Mouse (Mus musculus) frontal cortex, adult (tissue): ENCODE measurements around the gene Rps9.
A peak's percentile ranks its signal among the peaks of the same experiment; 100 is the strongest.
"Not testable (repeated sequence)": the region's sequence is repeated elsewhere in the genome, so short reads cannot be mapped to it uniquely, and the experiment has no call there.

Source experiments
- ATAC-seq: cut with Nextera tagmentation; 2 replicates; pipeline ENCODE4 v1.9.2; 2017; ENCODE audit warnings: mild to moderate bottlenecking, moderate library complexity, mixed read lengths; ENCODE audit not compliant: low TSS enrichment

The Rps9 gene

DNA sequence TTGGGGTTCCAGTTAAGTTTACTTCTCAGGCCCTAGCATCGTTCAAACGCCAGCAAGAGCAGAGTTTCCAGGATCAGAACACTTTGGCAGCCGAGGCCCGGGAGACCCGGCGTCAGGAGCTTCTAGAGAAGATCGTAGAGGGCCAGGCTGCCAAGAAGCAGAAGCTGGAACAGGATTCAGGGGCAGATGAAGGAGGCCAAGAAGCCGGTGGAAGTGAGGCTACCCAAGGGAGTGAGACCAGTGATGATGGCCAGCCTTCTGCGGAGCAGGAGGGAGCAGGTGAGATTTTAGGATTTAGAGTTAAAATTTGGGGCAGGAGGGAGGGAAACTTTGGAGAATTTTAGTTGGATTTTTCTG lies 8.9 kb upstream of the Rps9 start:
- ATAC-seq: not testable (repeated sequence)

DNA sequence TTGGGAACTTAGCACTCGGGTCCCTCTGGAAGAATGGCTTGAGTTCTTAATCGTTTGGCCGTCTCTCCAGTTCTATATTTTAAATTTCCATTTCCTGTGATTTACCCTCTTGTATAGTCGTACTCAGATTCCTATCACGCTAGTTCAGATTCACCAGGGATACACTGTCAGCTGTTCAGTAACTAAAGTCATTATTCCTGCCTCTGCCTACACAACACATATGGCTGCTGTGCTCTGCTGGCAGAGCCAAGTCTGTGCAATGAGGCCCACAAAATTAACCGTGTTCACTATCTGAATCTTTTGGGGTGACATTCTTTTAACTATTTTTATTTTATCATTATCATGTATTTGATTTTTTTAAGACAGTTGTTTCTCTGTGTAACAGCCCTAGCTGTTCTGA lies 5.3 kb upstream of the Rps9 start:
- ATAC-seq: peak; percentile 64; the same call in 1 of the 2 replicates

DNA sequence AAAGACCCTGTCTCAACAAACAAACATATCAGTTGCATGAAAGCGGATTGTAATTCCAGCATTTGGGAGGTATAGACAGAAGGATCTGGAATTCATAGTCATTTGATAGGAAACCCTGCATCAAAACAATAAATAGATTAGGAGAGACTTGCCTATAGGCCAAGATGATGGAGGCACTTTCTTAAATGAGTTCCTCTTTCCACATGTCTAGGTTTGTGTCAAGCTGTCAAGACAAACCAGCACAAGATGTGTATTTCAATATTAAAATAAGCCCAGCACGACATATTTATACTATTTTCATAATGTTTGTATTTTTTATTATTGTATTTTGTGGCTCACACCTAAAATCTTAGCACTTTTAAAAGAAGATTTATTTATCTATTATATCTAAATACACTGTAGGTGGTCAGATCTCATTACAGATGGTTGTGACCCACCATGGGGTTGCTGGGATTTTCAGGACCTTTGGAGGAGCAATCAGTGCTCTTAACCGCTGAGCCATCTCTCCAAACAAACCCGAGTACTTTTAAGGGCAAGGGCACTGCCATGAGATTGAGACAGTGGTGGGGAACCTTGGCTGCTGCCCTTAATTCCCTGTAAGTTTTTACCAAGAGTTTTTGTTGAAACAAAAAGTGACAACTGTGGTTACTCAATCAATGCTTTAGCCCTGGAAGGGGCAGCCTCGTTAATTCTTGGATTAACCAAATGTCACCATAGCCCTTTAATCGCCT lies 480 bp upstream of the Rps9 start:
- no peak for ATAC-seq

DNA sequence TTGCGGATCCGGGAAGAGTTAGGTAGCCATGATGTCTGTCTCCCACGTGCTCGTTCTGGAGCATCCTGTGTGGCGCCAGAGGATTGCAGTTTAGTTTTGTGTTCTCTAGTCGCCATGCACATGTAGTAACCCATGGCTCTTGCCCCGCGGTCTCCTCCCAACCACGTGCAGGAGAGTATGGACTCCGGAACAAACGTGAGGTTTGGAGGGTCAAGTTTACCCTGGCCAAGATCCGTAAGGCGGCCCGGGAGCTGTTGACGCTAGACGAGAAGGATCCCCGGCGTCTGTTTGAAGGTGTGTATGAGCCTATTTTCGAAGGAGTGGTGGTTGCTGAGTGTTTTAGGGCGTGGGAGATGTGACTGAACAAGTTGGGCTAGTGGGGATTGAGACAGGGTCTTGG lies 682 bp downstream of the Rps9 start:
- ATAC-seq: peak; percentile 62

DNA sequence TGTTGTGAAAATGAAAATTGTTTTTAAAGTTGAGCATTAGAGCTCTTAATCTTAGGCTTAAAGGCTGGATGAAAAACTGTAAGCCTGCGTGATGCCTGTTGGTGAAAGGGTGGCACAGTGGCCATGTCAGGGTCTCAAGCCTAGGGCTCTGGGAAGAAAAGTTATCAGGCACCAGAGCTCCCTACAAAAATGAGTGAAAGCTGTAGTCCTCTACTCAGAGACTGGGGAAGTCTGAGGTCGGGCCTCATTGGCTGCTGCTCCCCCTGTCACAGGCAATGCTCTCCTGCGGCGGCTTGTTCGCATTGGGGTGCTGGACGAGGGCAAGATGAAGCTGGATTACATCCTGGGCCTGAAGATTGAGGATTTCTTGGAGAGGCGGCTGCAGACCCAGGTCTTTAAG lies 1.7 kb downstream of the Rps9 start:
- ATAC-seq: not testable (repeated sequence)

DNA sequence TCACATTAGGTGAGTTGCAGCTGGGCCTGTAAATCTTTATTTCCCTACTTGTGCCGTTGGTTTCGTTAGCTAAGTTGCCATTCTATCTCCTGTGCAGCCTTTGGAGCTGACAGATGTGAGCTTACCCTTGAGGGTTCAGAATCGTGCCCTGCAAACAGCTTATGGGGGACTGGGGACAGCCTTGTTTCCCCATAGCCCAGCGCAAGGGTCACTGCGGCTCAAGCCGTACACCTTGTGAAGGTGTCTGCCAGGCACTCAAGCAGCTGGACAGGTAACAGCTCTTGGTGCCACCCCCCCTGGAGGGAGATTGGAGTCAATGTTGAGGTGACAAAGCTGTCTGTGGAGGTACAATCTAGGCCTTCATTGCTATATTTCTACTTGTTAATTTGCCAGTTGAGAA lies 2.1 kb downstream of the Rps9 start:
- ATAC-seq: no peak

DNA sequence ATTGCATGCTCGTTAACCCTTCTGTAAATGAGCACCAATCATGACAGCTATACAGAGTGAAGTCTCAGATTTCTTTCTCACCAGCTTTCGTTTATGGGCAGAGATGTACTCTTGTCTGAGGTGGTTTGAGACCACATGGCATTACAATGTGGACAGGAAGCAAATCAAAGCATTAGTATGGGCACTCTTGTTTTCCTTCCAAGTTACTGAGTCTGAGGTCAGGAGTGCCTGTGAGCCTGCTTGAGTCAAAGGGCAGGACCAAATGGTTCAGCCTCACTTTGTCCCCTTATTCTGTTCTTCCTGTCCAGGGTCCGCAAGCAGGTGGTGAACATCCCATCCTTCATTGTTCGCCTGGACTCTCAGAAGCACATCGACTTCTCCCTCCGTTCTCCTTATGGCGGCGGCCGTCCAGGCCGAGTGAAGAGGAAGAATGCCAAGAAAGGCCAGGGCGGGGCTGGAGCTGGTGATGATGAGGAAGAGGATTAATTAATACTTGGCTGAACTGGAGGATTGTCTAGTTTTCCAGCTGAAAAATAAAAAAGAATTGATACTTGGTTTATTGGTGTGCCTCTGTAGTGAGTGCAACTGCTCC lies 2.6 kb downstream of the Rps9 start:
- no peak for ATAC-seq

DNA sequence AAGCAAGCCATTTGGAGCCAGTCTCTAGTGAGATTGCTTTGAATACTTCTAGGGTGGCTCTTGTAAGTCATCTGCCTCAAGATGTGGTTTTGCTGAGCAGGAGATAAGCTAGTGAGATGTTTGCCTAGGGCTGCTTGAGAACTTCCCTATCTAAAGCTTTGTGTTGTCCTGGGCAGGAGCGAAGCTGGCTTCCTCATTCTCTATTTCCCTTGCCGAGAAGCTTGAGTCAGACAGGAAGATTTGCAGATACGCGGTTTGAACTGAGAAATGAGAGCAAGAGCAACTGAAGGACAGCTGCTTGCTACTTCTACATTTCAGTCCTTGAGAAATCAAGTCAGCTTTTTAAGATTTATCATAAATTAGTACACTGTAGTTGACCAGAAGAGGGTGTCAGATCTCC lies 3.2 kb downstream of the Rps9 start:
- ATAC-seq: no peak

DNA sequence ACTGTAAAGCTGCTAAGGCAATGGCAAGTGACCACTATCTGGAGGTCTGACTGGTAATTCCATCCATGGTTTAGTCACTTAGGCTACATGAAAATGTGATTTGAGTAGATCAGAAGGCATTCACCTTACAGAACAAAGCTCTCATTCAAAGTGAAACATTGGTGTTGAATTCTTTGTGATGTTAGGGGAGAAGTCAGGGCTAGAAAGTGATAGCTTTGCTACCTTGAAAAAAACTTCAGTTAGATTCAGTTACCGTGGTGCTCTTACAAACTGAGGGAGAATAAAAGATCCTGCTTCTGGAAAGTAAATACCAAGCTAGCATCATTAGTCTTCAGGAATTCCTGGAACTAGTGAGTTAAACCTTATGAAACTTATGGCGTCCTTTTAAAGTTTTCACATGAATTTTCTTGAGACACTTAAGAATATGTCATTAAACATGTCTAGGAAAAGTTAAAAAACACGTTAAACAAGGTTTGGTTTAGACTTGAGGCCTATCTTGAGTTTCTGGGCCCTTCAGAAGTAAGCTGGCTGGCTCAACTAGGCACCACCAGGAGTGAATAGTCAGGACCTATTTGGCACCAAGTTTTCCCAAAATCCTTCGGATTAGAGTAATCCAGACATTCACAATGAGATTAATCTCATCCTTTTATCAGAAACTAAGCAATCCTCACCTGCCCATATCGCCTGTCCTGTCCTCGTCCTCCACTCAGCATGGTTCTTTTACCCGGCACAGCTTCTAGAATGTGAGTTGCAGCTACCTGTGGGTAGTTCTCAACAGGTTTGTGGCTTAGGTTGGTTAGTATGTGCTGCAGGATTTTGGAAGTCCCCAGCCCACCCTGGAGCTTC lies 4.0 kb downstream of the Rps9 start:
- ATAC-seq: no peak

DNA sequence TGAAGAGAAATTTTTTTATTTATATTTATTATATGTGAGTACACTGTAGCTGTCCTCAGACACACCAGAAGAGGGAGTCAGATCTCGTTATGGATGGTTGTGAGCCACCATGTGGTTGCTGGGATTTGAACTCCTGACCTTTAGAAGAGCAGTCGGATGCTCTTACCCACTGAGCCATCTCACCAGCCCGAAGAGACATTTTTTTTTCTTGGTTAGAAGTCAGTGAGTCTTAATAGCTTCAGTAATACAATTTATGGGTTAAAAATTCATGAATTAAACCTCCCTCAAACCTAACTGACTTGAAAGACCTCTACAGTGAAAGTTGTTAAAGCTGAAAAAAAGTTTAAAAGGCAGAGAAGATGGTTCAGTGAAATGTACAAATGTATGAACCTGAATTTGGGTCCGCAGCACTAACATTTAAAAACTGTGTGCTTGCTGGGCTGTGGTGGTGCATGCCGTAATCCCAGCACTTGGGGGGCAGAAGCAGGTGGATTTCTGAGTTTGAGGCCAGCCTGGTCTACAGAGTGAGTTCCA lies 4.7 kb downstream of the Rps9 start:
- ATAC-seq: not testable (repeated sequence)

DNA sequence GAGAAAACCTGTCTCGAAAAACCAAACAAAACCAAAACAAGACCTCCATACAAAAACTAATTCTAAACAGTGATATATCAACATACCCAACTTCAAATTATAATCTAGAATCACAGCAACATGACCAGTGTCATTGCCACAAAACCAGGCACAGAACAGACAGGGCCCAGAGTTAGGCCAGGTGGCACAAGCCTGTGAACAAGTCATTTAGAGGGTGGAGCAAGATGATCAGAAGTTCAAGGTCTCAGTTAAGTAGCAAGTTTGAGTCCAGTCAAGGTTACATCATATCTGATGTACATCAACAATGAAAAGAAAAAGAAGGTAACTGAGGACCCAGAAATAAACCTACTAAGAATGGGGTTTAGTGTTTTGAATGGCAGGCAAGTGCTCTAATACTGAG lies 5.2 kb downstream of the Rps9 start:
- ATAC-seq: no peak

DNA sequence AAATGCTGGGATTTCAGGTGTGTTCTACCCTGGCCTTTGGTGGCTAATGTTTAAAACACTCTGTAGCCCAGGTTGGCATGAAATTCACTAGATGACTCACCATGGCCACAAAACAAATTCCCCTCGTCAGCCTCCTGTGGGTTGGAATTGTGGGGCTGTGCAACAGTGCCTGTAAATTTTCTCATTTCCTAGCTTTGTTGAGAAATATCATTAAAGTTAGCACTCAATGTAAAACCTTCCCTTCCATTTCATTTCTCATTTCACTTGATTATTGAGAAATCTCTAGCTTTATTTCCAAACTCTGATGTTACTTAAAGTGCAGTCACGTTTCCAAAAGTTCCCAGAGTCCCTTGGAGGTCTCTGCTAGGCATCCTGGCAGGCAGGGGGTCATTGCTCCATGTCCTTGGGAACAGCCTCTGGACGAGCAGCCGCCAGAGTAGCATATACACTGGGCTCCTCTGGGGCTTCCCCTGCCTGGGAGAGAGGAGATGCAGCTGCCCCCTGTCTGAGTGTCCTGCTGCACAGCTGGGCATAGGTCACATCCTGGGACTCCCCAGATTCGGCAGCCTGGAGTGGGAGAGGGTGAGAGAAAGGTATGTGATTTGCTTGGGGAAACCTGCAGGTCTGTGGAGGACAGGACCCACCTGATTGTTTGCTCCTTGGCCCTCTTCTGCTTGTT lies 8.6 kb downstream of the Rps9 start:
- ATAC-seq: no peak

DNA sequence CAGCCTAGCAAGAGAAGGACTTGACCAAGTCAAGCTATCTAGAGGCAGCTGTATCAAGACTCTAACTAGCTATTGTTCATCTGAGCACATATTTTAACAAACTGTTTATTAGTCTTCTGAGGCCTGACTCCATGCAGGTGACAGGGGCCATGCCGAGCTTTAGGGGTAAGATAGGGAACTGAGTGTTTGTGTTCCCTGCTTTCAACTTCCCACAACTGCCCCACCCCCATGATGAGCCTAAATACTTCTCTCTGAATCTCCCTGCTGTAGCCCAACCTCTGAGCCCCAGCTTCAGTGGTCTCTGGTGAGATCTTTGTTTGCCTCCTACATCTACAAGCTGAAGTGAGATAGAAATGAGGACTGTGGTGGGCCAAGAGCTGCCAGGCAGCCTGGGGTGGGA lies 11.5 kb downstream of the Rps9 start:
- ATAC-seq: no peak

DNA sequence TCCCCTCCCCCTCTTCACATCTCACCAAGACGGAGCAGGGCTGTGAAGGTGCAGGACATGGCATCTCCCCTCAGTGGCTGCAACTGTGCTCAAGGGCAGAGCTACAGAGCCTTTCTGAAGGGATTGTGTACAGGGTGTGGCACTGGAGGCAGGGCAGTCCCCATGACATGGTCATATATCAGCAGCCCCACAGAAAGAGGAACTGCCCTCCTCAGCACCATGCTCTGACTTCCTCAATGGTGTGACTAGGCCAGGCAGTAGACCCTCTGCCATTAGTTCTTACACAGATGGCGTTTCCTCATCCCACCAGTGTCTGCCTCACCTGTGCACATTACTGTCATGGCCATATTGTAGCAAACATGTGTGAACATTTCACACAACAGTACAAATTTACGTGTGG lies 16.5 kb downstream of the Rps9 start, which contains the start of gene Pirb:
TSS of gene Pirb (minus strand) at position 124 of the 400 bp plus-strand sequence.
- not testable (repeated sequence) for ATAC-seq

DNA sequence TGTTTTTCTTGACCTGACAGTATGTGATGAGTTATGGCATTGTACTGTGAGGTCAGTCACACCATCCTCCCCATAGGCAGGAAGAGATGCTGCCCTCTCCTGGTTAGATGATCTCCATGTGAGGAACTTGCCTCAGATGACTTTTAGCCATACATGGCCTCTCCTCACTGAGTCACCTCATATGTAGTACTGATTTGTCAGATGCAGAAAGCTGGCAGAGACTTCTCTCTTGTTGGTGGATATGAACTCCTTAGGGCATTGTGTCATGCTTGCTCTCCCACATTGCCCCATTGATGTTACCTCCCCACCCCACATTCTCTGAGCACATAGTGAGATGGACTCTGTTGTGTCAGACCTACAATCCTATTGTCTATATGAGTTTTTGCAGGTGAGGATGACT lies 21.7 kb downstream of the Rps9 start:
- ATAC-seq: not testable (repeated sequence)

DNA sequence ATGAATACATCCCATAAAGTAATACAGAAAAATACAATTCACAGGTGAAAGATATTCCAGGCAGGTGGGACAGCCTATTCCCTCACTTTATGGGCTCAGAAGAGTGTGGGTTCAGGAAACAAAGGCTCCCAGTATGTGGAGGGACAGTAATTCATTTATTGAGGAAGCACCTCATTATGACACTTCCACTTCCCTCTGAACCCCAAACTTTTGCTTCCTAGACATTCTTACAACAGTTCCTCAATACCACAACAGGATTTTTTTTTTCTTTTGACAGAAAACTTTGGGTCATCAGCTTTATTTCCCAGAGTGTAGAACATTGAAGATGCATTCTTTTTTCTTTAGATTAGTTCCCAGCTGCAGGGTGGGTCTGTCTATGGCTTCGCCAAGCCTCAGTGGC lies 28.9 kb downstream of the Rps9 start:
- ATAC-seq: not testable (repeated sequence)
